Mouse (Mus musculus) embryonic facial prominence, embryonic 12.5 days (tissue): Measurements from ENCODE around the gene Olfr51. TPM values are rescaled to one million over a fixed set of nuclear protein-coding genes. Genes with fewer than 3 reads are reported as not detected.
"Not testable (repeated sequence)": the region's sequence is repeated elsewhere in the genome, so short reads cannot be mapped to it uniquely, and the experiment has no call there.

Experiments
- ATAC-seq: fragments of 200-750 bp; cut with Nextera tagmentation; 2 replicates; pipeline ENCODE4 v1.8.0; 2017; ENCODE audit not compliant: insufficient number of reproducible peaks, insufficient read depth, low FRiP score, low TSS enrichment
- H3K27ac ChIP-seq: fragments of 300-500 bp; sonication (generic); 2 replicates; pipeline ENCODE4 v1.5.1; 2016; ENCODE audit warnings: mild to moderate bottlenecking
- H3K27me3 ChIP-seq: fragments of 300-500 bp; sonication (generic); 2 replicates; pipeline ENCODE4 v1.6.1; 2016; ENCODE audit warnings: mild to moderate bottlenecking, moderate library complexity
- H3K36me3 ChIP-seq: fragments of 300-500 bp; sonication (generic); 2 replicates; pipeline ENCODE4 v1.6.1; 2016; ENCODE audit warnings: mild to moderate bottlenecking
- H3K4me1 ChIP-seq: fragments of 300-500 bp; sonication (generic); 2 replicates; pipeline ENCODE4 v1.6.1; 2016
- H3K4me2 ChIP-seq: fragments of 300-500 bp; sonication (generic); replicated peaks from 2 replicates; pipeline ENCODE4 v1.6.1; 2016; ENCODE audit warnings: mild to moderate bottlenecking, moderate library complexity
- H3K4me3 ChIP-seq: fragments of 300-500 bp; sonication (generic); 2 replicates; pipeline ENCODE4 v1.5.1; 2016; ENCODE audit warnings: mild to moderate bottlenecking
- H3K9ac ChIP-seq: fragments of 300-500 bp; sonication (generic); 2 replicates; pipeline ENCODE4 v1.6.1; 2016; ENCODE audit warnings: mild to moderate bottlenecking, moderate library complexity
- H3K9me3 ChIP-seq: fragments of 300-500 bp; sonication (generic); 2 replicates; pipeline ENCODE4 v1.6.1; 2016; ENCODE audit warnings: mild to moderate bottlenecking, moderate library complexity
- WGBS: fragments of 180-500 bp; shearing (Covaris S2); methylation state at CpG from one replicate; pipeline ENCODE4 v1.1.7; 2016; 5-methylcytosine and 5-hydroxymethylcytosine counted together
- polyA plus RNA-seq: library from polyadenylated mRNA; unstranded; fragments of >200 nt; fragmentation: Nextera tagmentation; extraction: Ambion mirVana; gene quantifications from 2 replicates; pipeline ENCODE4 v1.2.1, GENCODE M21; 2016

The Olfr51 gene
- polyA plus RNA-seq, 1 experiment from 2014 or later, result not detected

DNA sequence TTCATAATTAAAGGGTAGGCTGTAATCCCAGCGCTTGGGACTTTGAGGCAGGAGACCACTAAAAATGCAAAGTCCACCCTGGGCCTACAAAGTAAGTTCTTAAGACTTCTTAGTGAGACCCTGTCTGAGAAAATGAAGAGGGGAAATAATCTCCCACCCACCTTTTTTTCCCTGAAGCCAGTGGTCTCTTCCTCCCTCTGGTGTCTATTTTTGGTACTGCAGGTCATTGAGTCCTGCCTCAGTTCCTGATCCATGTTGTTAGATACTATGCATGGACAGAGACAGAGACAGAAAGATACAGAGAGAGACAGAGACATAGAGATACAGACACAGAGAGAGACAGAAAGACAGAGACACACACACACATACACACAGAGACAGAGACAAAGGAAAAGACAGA, 29.5 kb downstream of the Olfr51 start:
- no peak for ATAC-seq
- Histone ChIP-seq H3K36me3 (no peaks in the 10 kb centered on the region), H3K27me3 (no peaks in the 10 kb centered on the region), H3K4me2 (no peak overlapping the region), H3K9ac (no peak overlapping the region), H3K9me3 (no peaks in the 10 kb centered on the region), H3K4me3 (no peak overlapping the region), H3K27ac (no peak overlapping the region), H3K4me1 (no peaks in the 10 kb centered on the region)
- WGBS, result 10% methylated on average over 1 of the region's 1 CpGs

DNA sequence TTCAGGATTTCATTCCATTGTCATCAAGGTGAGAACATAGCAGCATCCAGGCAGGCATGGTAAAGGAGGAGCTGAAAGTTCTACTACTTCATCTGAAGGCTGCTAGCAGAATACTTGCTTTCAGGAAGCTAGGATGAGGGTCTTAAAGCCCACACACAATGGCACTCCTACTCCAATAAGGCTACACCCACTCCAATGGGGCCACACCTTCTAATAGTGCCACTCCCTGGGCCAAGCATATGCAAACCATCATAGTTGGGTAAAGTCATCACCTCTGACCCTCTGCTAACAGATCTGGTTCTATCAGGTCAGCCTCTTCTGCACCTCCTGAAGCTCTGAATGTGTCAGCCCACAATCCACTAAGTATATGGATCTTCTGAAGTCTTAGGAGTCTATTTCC, 30.7 kb downstream of the Olfr51 start:
- not testable (repeated sequence) for H3K9ac ChIP-seq, H3K4me3 ChIP-seq, H3K9me3 ChIP-seq, H3K27ac ChIP-seq, ATAC-seq, H3K4me2 ChIP-seq, H3K27me3 ChIP-seq, H3K36me3 ChIP-seq, H3K4me1 ChIP-seq

DNA sequence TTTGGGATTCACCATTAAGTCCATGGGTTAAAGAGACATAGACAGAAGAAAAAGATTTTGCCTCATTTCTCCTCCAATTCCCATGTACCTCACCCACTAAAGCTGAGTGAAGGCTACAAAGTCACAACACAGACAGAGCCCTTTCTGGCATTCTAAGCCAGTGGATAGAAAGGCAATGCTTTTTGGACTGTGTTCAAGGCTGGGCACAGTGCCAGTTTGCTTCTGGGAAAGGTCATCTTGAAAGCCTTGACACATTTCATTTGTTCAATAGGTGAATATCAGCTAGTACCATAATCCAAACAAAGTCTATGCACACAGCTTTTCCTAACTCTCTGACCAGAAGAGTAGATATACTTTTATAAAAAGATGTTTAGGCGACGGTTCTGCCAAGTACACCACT, 32.6 kb downstream of the Olfr51 start:
- Histone ChIP-seq H3K27ac (no peak overlapping the region), H3K36me3 (no peaks in the 10 kb centered on the region), H3K9me3 (no peaks in the 10 kb centered on the region), H3K4me3 (no peak overlapping the region), H3K9ac (no peak overlapping the region), H3K4me2 (no peak overlapping the region), H3K4me1 (no peaks in the 10 kb centered on the region), H3K27me3 (no peaks in the 10 kb centered on the region)
- 82% methylated on average over 2 of the region's 2 CpGs for WGBS
- ATAC-seq, result no peak

DNA sequence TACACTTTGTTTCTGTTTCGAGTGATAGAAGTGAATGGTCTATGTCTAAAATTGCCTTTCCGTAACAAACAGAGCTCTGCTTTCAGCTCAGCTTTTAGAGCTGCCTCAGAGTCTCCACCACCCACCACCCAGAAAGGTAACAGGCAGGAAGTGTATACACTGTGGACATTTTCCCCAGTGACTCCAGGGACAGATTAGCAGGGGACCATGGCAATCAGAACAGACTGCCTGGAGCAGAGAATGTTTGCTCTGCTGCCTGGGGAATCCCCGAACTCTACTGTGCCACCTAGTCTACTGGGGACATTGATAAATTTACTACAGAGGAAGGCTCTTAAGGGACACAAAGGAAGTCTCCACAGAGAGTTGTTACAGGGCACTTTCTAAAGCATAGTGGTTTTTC, 41.4 kb downstream of the Olfr51 start:
- not testable (repeated sequence) for H3K4me3 ChIP-seq, H3K36me3 ChIP-seq, H3K27me3 ChIP-seq, H3K9ac ChIP-seq, H3K27ac ChIP-seq, H3K9me3 ChIP-seq, ATAC-seq, H3K4me1 ChIP-seq, H3K4me2 ChIP-seq
- 77% methylated on average over 3 of the region's 3 CpGs for WGBS

DNA sequence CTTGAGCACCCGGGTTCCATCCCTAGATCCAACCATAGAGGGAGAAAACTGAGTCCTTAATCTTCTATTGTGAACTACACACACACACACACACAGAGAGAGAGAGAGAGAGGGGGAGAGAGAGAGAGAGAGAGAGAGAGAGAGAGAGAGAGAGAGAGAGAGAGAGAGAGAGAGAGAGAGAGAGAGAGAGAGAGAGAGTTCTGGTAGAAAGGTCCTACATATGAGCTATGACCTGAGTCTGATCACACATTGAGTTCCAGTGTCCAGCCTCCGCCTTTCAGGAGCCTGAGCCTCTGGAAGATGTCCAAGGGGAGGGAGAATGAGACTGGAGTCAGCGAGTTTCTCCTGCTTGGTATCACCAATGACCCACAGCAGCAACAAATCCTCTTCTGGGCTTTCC, 44.4 kb downstream of the Olfr51 start, which contains the start of gene Olfr1375:
Gene Olfr1375, plus strand, starts transcription at position 301 of the 400 bp plus-strand sequence.
- not testable (repeated sequence) for H3K4me3 ChIP-seq, ATAC-seq, H3K4me2 ChIP-seq, H3K27me3 ChIP-seq, H3K9me3 ChIP-seq, H3K36me3 ChIP-seq, H3K9ac ChIP-seq, H3K27ac ChIP-seq, H3K4me1 ChIP-seq
- WGBS, result 92% methylated on average over 3 of the region's 3 CpGs

DNA sequence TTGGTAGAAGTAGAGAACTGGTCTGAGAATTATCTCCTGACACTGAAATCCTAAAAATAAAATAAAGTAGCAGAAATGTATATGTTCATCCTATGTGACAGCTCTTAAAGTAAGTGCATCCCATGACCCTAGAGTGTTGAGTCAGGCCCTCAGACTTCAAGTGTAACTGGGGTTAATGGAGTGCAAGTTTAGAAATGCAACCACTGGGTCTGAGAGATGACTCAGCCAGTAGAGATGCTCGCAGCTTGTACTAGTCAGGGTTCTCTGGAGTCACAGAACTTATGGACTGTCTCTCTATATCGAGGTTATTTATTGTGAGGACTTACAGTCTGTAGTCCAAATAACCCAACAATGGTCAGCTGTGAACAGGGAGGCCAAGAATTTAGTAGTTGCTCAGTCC, 48.3 kb downstream of the Olfr51 start:
- WGBS, result 62% methylated on average over 2 of the region's 2 CpGs
- Histone ChIP-seq H3K9me3 (no peaks in the 10 kb centered on the region), H3K4me1 (no peaks in the 10 kb centered on the region), H3K4me3 (no peak overlapping the region), H3K27me3 (no peaks in the 10 kb centered on the region), H3K27ac (no peak overlapping the region), H3K4me2 (no peak overlapping the region), H3K9ac (no peak overlapping the region), H3K36me3 (no peaks in the 10 kb centered on the region)
- no peak for ATAC-seq

DNA sequence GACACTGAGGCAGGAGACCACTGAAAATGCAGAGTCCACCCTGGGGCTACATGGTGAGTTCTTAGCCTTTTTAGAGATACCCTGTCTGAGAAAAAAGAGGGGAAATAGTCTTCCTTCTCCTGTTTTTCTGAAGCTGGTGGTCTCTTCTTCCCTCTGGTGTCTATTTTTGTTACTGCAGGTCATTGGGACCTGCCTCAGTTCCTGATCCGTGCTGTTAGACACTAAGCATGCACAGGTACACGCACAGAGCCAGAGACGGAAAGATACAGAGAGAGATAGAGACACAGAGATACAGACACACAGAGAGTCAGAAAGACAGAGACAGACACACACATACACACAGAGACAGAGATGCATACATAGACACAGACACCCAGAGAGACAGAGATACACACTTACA, 49.8 kb downstream of the Olfr51 start:
- no peak overlapping the region for H3K4me2 ChIP-seq
- 61% methylated on average over 3 of the region's 3 CpGs for WGBS
- no peaks in the 10 kb centered on the region for H3K4me1 ChIP-seq
- no peaks in the 10 kb centered on the region for H3K27me3 ChIP-seq
- H3K27ac ChIP-seq, result no peak overlapping the region
- no peak for ATAC-seq
- H3K4me3 ChIP-seq, result no peak overlapping the region
- H3K36me3 ChIP-seq, result no peaks in the 10 kb centered on the region
- H3K9me3 ChIP-seq, result no peaks in the 10 kb centered on the region
- H3K9ac ChIP-seq, result no peak overlapping the region

DNA sequence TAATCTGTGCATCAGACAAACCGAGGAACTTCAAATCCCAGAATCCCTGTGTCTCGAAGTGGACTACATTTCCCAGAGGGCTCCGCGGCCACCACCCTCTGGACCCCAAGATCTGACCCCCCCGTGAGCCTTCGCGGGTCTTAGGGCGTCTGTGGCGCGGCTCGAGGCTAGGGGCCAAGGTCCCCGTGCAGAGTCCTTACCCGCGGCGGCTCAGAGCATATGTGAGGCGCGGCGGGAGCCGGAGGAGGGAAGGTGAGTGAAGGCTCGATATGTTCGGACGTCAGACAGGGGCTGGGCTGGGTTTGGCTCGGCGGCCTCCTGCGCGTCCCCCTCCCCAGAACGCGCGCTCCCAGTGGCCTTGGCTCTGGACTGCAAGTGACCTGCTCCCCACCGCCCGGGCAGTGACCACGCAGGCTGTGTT, 55.8 kb downstream of the Olfr51 start, which contains the start of gene Zfp354a:
Gene Zfp354a, plus strand, starts transcription at position 107 of the 421 bp plus-strand sequence.
- Histone ChIP-seq H3K36me3 (peaks cover 17% of the 10 kb centered on the region), H3K4me1 (peaks cover 8% of the 10 kb centered on the region), H3K4me3 (peak within 1 kb of the TSS; percentile 83), H3K27me3 (no peaks in the 10 kb centered on the region), H3K4me2 (peak within 1 kb of the TSS; percentile 55), H3K9ac (peak within 1 kb of the TSS; percentile 72), H3K27ac (no peak within 1 kb of the TSS), H3K9me3 (no peaks in the 10 kb centered on the region)
- 1% methylated on average over 32 of the region's 32 CpGs for WGBS
- peak; percentile 83 for ATAC-seq

Other genes with a start within 250 kb of the Olfr51 start
- 53.7 and 54.5 TPM in 2 replicates for gene Zfp354c, start 175.9 kb upstream of the Olfr51 start, polyA plus RNA-seq
- gene Zfp879, start 162.0 kb upstream of the Olfr51 start, polyA plus RNA-seq, result 0.77 and 1.1 TPM in 2 replicates
- gene Grm6, start 152.9 kb upstream of the Olfr51 start, polyA plus RNA-seq, result not detected in 2 replicates
- 13.7 and 15.5 TPM in 2 replicates for gene Zfp454, start 115.9 kb upstream of the Olfr51 start, polyA plus RNA-seq
- 18.3 and 19.9 TPM in 2 replicates for gene Zfp2, start 87.4 kb upstream of the Olfr51 start, polyA plus RNA-seq
- 1.6 and 1.8 TPM in 2 replicates for gene Zfp354b, start 72.0 kb upstream of the Olfr51 start, polyA plus RNA-seq
- gene 4933414I15Rik, start 59.8 kb upstream of the Olfr51 start, polyA plus RNA-seq, result not detected in 2 replicates
- gene Prop1, start 49.8 kb upstream of the Olfr51 start, polyA plus RNA-seq, result 1.0 TPM in 1 of 2 replicates, not detected in the other
- gene Olfr1378, start 37.1 kb upstream of the Olfr51 start, polyA plus RNA-seq, result not detected in 2 replicates
- not detected in 2 replicates for gene Olfr1377, start 21.6 kb upstream of the Olfr51 start, polyA plus RNA-seq
- not detected in 2 replicates for gene Olfr54, start 10.6 kb downstream of the Olfr51 start, polyA plus RNA-seq
- gene Olfr1375, start 44.5 kb downstream of the Olfr51 start, polyA plus RNA-seq, result not detected in 2 replicates
- gene Zfp354a, start 55.7 kb downstream of the Olfr51 start, polyA plus RNA-seq, result 9.2 and 10.6 TPM in 2 replicates
- gene Gm12569, start 216.9 kb downstream of the Olfr51 start, polyA plus RNA-seq, result not detected in 2 replicates